Mouse (Mus musculus): ENCODE measurements around the gene App.

Gene App

DNA sequence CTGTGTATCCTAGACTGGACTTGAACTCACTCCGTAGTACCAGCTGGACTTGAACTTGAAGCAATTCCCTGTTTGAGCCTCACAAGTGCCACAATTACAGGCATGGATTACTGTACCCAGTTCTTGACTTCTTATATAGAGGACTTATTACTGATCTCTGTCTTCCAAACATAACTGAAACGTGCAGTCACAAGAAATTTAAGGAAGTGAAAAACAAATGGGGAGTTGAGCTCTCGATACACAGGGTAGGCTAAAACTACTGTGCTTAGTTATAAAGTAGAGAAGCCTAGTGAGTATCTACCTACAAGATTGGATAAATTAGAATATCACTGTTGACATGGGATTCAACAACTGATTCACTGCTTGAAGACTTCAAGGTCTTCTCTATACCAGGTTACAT is 160.9 kb downstream of the App start:
- DNase-seq: no peak

DNA sequence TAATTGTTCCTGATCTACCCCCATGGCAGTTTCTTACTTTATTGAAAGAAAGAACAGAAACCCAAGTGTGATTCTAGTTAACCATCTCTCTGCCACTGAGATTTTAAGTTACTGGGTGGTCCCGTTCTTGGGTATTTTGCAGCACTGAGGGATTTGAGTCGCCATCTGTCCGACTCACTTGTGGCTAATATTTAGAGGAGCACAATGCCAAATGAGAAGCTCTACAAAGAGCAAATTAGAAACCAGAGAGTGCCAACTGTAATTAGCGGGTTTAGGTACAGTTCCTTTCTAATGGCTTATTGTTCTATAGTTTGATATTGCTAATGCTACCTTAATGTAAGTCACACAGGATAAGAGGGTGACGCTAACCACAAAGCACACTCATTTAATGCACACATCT is 161.4 kb downstream of the App start:
- DNase-seq: no peak

DNA sequence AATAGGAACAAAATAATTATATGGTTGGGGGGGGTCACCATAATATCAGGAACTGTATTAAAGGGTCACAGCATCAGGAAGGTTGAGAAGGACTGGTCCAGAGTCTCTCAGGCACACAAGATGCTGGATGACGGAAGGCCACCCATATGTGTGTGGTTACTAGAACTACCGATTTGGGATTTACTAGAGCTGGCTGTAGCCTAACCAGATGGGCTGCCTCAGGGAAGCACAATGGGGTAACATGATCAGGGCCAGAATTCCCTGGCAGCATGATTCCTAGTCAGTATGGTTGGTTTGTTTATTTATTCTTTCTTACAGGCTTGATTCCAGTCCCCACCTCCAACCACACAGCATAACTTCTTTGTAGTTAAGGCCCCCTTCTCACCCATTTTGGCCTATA is 162.9 kb downstream of the App start:
- DNase-seq: no peak

DNA sequence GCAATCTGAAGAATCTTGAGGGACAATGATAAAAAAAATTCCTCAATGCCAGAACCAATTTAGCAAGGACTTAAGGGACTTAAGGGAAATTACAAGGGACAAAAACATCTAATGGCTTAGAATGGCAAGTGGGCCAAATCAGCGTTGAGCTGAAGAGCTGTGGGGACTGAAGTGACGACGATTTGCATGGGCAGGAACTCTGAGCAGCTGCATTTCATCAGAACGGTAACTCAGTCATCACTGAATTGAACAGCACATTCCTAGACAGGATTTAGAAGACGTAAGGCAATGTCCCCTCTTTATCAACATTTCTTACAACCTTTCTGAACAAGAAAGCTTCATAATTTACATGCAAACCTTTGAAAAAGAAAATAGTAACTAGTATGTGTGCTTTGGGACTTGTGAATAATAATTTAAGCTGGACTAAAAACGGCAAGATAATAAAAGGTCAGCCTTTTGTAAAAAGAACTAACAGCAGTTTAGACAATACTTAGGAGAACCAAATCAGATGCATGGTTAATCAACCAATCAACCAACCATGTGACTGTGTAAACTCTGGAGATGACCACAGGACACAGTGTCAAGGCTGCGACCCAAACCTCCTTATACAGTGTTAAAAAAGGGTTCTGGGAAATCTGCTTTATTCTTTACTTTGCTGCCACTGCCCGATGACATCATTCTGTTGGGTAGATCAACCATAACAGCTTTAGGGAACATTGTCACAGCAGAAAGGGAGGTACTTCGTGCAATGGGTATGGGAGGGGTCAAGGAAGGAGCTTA is 164.5 kb downstream of the App start:
- DNase-seq: no peak

DNA sequence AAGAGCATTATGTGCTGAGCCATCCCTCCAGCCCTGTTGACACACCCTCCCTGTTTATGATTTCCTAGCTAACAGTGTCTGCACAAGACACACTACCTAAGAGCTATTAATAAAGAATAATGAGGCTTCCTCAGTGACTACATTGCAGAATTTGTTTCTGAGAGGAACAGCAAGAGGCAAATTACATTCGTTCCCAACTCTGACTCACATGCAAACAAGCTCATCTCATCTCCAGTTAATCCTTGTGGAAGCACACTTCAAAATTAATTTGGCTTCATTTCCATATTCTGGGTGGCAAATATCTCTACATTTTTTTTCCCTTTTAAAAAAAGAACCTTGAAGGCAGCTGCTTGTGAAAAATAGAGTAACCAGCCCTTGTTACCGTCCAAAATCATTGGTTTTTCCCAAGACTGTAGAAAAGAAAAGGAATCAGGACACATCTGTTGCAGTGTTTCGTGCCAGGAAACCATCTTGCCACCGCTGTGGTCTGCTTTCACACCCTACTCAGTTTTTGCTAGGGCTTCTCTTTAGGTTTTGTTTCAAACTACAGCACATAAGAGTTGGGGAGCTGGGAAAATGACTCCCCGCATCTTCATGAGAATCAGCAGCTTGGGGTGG is 171.5 kb downstream of the App start:
- no peak for DNase-seq

DNA sequence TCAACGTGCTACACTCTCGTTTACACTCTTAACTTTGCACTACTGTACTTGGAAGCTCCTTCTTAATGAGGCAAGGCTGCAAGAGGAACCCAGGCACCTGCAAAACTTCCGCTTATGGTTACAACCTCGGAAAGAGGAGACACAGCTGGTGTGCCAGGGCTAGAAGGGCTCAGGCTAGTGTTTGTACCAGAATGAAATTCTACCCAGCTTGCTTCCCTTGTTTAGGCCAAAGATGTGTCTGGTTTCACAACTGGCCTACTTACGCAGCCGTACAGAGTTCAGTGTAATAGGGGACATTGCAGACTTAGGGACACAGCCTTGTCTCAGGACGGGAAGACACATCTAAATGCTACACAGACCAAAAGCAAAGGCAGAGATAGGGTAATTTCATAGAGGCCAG is 173.3 kb downstream of the App start:
- DNase-seq: no peak

DNA sequence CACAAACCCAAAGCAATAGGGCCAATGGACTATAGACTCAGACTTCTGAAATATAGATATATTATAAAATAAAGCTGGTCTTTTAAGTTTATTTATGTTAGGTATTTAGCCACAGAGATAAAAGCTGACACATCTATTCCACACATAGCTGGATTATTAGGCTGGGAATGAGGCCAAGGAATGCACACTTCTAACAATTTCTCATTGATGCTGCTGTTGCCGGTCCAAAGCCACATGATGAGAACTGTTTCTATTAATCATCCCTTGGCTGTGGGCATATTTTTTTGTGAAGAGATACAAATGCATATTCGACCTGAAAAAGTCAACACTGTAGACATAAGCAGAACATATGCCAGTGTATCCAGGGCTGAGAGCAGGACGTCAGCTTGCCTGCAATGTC is 176.0 kb downstream of the App start:
- no peak for DNase-seq

DNA sequence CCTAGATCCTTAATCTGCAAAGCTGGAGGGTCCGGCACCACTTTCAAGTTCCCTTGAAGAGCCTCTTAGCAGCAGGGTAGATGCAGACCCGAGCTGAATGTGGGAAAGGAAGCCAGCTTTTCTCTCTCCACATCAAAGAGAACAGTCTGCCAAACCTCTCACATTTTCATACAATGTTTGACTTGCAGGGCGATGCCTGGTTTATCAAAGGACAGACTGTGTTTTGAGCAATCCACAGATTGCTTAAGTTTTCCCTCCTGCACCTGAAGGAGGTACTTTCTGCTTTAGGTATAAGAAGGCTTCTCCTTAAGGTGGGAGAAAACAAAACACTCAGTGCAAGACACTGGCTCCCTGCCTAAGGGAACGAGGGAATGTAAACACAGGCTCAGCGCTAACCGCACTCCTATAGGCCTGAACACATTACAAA is 178.1 kb downstream of the App start:
- no peak for DNase-seq

DNA sequence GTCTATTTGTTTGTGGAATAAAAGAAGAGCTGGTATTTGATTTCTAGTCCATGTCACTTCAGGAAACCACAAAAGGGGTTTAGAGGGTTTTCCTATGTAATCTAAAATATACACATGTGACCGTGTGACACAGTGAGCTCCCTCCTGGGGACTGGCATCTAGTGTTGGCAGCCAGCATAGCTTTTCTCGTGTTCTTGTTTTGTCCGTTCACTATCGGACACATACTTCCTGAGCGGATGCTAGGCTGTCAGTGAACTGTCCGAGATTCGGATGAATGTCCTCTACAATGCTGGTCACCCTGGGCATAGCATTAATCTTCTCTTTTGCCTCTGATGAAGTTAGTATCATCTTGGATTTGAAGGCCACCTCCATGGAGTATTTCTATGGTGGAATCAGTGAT is 180.7 kb downstream of the App start:
- no peak for DNase-seq

DNA sequence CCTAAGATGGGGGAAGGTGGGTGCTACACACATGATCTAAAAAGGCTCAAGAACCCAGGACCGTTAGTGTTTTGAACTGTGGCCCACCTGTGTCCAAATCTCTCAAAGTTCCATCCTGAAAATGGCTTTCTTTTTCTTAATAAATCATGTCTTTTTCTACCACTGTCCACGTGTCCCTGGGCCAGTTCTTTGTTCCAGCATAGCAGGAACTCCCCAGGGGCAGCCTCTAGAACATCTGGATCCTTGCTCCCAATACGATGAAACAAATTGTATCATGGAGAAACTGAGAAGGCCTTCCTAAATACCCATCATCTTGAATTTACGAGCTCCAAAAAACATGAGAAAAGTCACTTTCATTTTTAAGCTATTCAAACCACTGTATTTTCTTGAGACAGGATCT is 182.6 kb downstream of the App start:
- DNase-seq: no peak

DNA sequence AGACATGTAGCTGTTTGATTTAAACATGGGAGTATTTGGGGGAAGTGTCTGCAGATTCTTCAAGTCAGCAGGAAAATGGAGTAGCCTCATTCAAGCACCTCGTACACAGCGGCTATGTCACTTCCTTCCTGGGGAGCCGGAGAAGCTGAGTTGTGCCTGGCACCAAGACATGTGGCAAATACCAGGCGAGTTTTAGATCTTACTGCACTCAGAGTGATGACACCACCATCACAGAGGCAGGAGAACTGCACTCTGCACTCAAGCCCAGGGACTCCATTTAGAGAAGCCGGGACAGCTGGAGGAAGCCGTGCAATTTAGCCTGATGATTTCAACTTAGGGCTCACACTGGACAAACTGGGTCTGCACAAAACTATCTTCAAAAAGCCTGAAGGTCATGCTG is 183.6 kb downstream of the App start:
- no peak for DNase-seq

DNA sequence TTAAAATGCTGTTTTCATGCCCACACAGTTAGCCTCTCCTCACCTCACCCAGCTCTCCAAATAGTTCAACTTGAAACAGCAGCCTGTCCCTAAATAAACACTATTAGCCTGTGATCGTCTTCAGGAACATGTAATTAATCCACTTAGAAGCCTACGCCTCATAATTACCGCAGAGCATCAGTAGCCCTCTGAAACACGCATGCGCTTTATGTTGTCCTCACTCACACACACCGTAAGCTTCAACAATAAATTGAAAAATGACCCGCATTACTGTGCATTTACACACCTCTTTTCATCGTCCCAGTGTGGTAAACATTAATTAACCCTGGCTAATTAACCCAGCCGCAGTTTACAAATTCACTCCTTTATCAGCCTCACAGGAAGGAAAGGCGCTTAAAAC is 184.1 kb downstream of the App start:
- no peak for DNase-seq

DNA sequence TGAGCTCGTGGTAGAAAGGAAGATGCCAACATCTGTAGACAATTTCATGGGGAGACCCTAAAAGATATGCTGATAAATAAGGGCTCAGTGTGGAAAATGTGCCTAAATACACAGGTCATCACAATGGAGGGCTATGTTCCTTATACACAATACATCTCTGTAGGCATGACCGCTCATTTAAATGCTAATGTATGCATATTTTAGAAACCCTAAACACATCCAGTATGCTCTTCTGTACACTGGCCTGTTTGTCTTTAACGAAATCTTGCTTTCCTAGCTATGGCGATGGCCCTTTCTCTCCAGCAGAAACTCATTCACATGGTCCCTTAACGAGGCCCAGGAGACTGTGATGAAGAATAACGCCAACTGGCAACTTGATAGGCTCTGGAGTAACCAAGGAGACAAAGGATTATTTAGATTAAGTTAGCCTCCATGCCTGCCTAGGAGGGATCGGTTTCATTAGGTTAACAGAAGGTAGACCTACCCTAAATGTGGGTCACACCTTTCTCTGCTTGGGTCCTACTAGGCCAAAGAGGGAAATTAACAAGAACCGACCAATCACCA is 185.8 kb downstream of the App start:
- no peak for DNase-seq

DNA sequence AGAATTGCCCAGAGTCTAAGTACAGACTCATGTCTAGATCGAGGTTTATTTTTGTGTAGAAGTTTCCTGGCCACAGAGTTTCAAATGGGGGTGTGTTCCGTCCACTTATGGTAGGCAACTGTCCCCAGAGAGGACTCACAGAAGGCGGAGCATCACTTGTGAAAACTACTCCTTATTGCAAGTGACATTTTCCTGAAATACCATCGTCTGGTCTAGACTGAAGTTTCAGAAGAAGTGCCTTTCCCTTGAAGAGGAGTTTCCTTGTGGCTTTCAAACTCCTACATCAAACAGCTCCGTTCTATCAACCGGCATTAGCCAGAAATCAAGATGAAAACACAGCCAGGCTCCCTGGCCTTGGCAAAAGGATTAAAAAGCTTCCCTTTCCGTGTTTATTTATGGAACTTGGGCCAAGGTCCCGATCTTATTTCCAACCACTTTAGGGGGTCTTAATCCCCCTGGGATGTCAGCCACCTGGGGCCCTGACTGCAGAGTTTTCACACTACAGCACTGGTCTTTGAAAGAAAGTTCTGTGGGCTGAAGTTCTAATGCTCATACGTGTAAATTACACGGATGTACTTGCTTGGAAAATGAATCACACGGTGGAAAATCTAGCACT is 187.4 kb downstream of the App start:
- no peak for DNase-seq

DNA sequence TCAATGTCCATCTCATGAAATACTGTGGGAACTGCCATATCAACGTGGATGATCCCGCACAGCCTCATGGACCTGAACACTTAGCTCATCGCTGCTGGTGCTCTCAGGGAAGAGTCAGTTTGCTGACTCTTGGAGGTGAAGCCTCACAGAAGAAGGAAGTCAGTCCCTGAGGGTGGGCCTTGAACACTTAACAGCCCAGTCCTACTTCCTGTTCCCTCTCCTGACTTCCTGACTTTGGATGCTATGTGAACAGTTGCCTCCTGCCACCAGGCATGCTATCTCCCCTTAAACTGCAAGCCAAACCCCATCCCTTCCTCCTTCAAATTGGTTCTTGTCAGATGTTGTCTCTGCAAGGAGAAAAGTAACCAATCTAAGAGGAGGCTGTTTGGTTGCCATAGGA is 188.2 kb downstream of the App start:
- no peak for DNase-seq

DNA sequence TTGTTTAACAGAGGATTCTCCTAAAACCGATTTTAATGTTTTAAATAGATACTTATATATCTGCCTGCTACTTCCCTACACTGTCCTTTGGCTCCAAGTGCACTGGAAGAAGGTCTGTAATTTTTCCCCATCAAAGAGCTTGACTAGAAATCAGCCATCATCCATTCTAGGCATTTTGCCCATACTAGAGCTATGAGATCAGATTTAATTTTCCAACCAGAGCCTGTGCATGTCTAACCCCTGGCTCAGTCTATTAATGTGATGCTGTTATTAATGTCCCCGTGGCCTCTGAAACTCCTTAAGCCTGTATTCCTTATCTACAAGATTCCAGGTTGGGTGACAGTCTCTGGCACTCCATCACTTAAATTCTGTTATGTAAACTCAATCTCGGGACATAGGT is 190.1 kb downstream of the App start:
- no peak for DNase-seq

DNA sequence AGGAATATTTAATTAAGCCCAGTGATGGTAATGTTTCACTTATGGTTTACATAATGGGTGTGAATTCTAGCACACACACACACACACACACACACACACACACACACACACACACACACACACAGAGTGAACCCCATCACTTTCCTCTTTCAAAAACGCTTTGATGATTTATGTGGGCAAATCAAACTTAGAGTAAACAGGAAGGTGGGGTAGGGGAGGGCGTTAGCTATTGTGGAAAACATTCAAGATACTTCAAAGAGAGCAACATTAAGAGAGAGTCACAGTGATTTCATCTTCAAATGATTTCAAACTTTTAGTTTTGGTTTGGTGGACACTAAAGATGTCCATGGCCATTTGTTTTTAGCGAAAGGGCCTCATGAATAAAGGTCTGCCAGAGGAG is 191.0 kb downstream of the App start:
- no peak for DNase-seq

DNA sequence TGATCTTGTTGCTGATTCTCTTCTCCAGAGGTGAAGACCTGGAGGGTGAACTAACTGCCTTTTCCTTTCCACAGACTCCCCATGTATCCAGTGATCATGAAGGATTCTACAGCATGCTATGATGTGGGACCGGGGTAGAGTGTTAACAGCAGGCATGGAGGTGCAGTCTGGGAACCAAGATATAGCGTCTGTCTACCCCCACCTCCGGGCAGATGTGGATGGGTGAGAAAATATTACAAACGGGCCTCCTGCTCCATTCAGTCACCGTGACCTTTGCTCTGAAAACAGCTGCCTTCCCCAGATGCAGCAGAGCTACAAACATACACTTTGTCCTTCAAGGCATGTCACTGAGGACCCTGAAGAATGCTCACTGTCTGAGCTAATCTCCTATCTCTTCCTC is 195.0 kb downstream of the App start:
- no peak for DNase-seq

DNA sequence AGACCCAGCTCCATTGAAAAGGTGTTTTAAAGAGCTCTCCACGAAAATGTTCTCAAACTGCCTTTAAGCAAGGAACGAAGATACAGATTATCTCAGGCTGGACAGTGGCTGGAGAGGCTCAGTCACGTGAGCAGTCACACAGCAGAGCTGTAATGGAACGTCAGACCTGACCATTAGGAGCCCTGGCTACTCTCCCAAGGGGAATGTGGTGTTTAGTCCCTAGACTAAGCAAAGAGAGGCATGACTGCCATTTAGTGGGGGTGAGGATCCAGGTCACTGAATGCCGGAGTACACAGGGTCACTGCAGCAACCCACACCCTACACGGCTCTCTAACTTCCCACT is 199.4 kb downstream of the App start:
- no peak for DNase-seq

DNA sequence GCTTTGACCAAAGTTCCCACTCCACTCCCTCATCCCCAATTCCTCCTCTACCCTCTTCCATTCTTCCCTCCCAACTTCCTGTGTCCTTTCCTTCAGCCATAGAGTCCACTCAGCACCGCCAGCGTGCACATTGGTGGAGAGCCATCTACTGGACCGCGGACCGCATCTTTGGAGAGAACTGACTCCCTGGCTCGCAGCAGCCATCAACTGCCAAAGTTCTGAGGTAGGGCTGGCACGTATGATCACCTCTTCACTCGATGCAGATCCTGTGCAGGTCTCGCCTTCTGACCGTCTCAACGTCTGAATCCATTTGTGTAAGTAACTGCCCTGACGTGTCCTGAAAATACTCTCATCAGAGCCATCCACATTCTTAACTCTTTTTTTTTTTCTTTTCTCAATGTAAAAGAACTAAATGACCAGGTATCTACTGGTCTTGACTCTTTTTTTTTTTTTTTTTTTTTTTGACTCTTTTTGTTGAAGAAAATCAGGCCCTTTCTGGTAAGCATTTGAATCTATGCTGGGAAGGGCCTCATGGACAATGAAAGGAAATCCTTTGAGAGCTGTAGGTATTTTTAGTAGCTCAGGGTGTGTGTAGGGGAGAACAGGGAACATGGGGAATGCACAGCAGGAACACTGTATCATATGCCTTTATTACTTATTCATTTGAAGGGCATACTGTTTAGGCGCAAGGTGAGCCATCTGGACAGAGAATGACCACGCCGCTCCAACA is 200.0 kb downstream of the App start:
- DNase-seq: no peak

DNA sequence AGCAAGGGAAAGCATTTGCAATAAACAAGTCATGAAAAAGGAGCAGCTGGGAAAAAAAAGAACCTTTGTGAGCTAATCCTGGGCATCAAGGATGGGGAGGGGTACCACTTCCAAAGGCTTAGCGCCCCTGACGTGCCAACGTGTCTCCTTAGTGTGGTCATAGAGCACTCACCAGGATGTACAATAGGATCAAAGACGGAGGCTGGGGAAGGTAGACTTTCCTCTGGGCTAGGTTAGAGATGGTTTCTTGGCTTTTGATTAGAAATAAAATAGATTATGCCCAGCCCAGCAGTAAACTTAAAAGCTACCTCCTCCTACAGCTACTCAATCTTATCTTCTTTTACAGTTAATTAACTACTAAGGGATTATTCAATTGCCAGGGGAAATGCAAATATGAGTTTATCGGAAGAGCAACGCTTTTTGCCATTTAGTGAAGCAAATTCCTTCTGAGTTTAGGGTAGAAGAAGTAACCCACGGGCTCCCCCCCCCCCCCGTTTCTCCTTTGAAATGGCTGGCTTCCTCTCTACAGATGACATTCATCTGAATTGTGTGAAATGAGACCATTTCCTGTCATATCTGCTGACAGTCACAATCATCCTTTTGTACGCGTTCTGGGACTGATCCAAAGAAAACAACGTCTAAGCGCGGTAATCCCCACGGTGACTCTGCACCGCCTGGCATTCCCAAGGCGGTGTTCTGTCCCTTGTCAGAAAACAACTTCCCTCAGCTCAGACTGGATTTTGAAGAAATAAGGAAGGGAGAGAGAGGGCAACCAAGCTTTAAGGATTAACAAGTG is 201.8 kb downstream of the App start:
- no peak for DNase-seq

DNA sequence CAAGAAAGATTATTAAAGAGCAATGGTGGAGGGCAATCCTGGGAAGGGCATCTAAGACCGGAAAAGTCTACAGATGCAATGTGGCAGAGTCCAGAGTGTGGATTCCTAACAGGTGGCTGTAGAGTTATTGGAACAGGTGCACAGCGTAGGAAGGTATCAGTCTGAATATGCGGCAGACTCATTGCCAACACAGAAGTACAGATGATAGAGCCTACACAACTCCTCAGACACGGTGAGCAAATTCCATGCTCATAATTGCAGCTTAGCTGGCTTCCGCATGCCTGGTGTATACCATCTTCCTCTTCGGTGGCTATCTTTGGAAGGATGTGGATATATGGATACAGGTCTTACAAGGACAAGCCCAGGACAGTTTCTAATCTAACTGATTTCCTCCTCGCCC is 204.5 kb downstream of the App start:
- no peak for DNase-seq

DNA sequence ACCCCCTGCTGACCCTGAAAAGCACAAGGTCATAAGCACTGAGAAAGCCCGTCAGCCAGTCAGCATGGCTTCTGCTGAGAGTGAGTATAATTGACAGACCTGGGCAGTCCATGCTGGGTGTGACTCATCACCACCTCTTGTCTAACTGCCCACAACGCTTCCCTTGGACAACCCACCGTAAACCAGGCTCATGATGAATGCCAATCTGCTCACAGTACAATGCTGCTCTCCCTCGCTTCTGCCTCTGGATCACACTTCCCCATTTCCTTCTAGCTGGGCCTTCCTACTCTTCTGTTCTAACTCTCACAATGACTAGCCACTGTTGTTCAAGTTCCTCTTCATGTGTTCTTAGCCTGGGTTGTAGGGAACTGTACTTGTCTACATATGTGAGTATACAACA is 206.6 kb downstream of the App start:
- no peak for DNase-seq

All from thymus, adult 18-20 months (tissue).